Mouse (Mus musculus) midbrain, embryonic 13.5 days (tissue): ENCODE results near the gene Gm42715. TPM values are rescaled to one million over a fixed set of nuclear protein-coding genes. Genes with fewer than 3 reads are reported as not detected.

Source experiments
- ATAC-seq: fragments of 200-750 bp; cut with Nextera tagmentation; 2 replicates; pipeline ENCODE4 v1.8.0; 2017; ENCODE audit warnings: mild to moderate bottlenecking, moderate TSS enrichment, moderate library complexity
- H3K27ac ChIP-seq: fragments of 300-500 bp; sonication (generic); 2 replicates; pipeline ENCODE4 v1.5.1; 2015; ENCODE audit warnings: inconsistent platforms, mild to moderate bottlenecking, moderate library complexity
- H3K27me3 ChIP-seq: fragments of 300-500 bp; sonication (generic); 2 replicates; pipeline ENCODE4 v1.6.1; 2015; ENCODE audit warnings: mild to moderate bottlenecking, inconsistent platforms
- H3K36me3 ChIP-seq: fragments of 300-500 bp; sonication (generic); 2 replicates; pipeline ENCODE4 v1.6.1; 2015; ENCODE audit warnings: mild to moderate bottlenecking, inconsistent platforms
- H3K4me1 ChIP-seq: fragments of 300-500 bp; sonication (generic); replicated peaks from 2 replicates; pipeline ENCODE4 v1.6.1; 2015; ENCODE audit warnings: inconsistent platforms
- H3K4me2 ChIP-seq: fragments of 300-500 bp; sonication (generic); replicated peaks from 2 replicates; pipeline ENCODE4 v1.6.1; 2015; ENCODE audit warnings: moderate library complexity, mild to moderate bottlenecking, inconsistent platforms
- H3K4me3 ChIP-seq: fragments of 300-500 bp; sonication (generic); replicated peaks from 2 replicates; pipeline ENCODE4 v1.5.1; 2015; ENCODE audit warnings: mild to moderate bottlenecking, inconsistent platforms
- H3K9ac ChIP-seq: fragments of 300-500 bp; sonication (generic); replicated peaks from 2 replicates; pipeline ENCODE4 v1.6.1; 2015; ENCODE audit warnings: mild to moderate bottlenecking, inconsistent platforms
- H3K9me3 ChIP-seq: fragments of 300-500 bp; sonication (generic); 2 replicates; pipeline ENCODE4 v1.6.1; 2016; ENCODE audit warnings: mild to moderate bottlenecking, inconsistent platforms
- WGBS: fragments of 180-500 bp; shearing (Covaris S2); methylation state at CpG from one replicate; pipeline ENCODE4 v1.1.7; 2015; 5-methylcytosine and 5-hydroxymethylcytosine counted together
- polyA plus RNA-seq: library from polyadenylated mRNA; unstranded; fragments of >200 nt; fragmentation: Nextera tagmentation; extraction: Ambion mirVana; gene quantifications from 2 replicates; pipeline ENCODE4 v1.2.1, GENCODE M21; 2015

Gene Gm42715
- polyA plus RNA-seq, 1 experiment from 2014 or later = 21.0 TPM

DNA sequence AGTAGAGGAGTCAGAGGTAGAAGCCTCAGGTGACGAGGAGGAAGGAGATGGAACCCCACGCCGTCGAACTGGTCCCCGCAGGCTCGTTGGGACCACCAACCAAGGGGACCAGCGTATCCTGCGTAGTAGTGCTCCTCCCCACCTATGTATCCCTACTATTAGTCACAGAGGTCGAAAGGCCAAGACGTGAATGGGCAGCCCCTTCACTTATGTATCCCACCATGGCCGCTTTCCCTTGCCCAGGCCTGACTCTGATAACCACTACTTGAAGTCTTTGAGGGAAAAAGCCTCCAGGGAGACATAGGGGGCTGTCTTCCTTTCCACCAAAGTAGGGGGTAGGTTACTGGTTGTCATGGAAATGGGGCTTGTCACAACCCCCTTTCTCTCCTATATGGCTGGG lies 41.2 kb downstream of the Gm42715 start:
- no peak overlapping the region for H3K27ac ChIP-seq
- H3K4me3 ChIP-seq = no peak overlapping the region
- 94% methylated on average over 11 of the region's 11 CpGs for WGBS
- no peaks in the 10 kb centered on the region for H3K9me3 ChIP-seq
- H3K4me2 ChIP-seq = no peak overlapping the region
- no peak overlapping the region for H3K9ac ChIP-seq
- H3K36me3 ChIP-seq = peaks cover 75% of the 10 kb centered on the region
- no peaks in the 10 kb centered on the region for H3K4me1 ChIP-seq
- no peaks in the 10 kb centered on the region for H3K27me3 ChIP-seq
- ATAC-seq = no peak

DNA sequence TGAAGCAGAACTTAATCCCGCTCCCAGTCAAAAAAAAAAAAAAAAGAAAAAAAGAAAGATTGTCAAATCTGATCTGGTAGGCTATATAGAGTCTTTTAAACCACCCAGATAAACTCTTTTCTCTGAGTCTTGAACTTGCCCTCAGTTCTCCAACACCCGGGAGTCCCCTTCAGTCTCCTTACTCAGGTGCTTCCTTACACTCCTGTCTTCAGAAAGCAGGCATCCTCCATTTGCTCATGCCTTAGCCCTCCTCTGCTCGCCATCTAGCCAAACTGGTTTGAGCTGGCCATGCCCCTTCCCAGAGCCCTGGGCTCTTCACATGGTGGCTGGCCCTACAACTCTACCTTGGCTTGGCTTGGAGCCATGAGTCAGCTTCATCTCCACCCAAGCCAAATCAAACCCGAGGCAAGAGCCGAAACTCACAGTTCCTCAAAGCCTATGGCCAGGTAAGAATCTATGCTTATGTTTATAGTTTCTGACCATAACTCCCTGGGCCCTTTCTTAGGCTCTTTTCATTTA lies 42.0 kb downstream of the Gm42715 start, which contains the start of gene Tmem265:
Gene Tmem265, plus strand, starts transcription at position 51 of the 519 bp plus-strand sequence.
- no peak for ATAC-seq
- 93% methylated on average over 5 of the region's 5 CpGs for WGBS
- Histone ChIP-seq H3K36me3 (peaks cover 74% of the 10 kb centered on the region), H3K27ac (no peak within 1 kb of the TSS), H3K4me1 (no peaks in the 10 kb centered on the region), H3K9ac (no peak within 1 kb of the TSS), H3K4me3 (no peak within 1 kb of the TSS), H3K9me3 (no peaks in the 10 kb centered on the region), H3K4me2 (no peak within 1 kb of the TSS), H3K27me3 (no peaks in the 10 kb centered on the region)

DNA sequence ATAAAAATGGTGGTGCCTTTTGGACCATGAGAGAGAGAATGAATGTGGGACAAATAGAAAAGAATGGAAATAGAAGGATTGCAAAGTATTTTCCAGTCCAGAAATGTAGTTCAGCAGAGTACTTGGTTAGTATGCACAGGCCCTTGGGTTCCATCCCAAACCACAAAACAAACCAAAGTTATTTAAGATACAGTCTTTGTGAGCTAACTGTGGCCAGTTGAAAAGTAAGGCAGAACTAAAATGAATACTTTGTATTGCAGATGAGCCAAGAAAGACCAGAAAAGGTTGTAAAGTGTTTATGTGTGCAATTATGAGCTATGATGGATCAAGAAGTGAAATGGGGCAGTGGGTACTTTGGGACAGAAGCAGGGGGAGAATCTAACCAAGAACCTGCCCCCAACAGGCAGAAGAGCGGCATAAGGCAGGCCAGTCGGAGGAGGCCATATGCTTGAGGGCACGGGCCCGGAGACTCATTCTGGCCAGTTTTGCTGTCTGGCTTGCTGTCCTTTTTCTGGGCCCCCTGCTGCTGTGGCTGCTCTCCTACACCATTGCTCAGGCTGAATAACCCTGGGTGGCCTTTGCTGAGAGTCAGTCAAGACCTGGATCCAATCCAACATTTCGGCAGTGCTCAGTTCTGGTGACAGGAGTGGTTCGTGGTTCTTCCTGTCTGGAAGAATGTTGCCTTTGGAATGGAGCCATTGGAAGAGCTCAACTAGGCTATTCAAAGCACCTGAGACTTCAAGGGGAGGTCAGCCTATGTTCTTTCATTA lies 45.2 kb downstream of the Gm42715 start:
- 88% methylated on average over 6 of the region's 6 CpGs for WGBS
- H3K9me3 ChIP-seq = no peaks in the 10 kb centered on the region
- no peak for ATAC-seq
- H3K27me3 ChIP-seq = no peaks in the 10 kb centered on the region
- H3K4me1 ChIP-seq = no peaks in the 10 kb centered on the region
- no peak overlapping the region for H3K4me3 ChIP-seq
- H3K36me3 ChIP-seq = peaks cover 59% of the 10 kb centered on the region
- H3K9ac ChIP-seq = no peak overlapping the region
- no peak overlapping the region for H3K27ac ChIP-seq
- H3K4me2 ChIP-seq = no peak overlapping the region

DNA sequence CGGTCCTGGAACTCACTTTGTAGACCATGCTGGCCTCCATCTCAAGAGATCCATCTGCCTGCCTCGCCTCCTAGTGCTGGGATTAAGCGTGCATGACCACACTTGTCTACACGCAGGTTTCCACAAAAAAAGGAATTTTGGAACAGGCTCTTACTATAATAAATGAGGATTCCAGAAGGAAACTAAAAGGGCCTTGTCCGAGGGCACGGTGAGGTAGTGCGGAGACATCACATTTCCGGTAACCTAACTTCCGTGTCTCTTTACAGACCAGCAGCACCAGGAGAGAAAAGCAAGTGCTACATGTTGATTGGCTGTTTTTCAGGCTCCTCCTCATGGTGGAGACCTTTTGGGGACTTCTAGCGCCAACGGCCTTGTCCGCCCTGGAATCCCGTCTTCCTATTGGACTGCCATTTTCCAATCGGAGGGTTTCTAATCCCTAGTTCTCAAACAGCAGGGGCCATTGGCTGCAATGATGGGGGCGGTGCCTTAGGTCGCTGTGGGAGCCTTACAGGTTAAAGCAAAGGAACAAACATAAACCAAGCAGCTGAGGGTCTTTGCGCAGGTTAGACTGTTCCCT lies 53.6 kb downstream of the Gm42715 start, which contains the start of gene Phkg2:
Gene Phkg2, plus strand, starts transcription at position 446 of the 577 bp plus-strand sequence.
- under 1% methylated on average over 17 of the region's 17 CpGs for WGBS

DNA sequence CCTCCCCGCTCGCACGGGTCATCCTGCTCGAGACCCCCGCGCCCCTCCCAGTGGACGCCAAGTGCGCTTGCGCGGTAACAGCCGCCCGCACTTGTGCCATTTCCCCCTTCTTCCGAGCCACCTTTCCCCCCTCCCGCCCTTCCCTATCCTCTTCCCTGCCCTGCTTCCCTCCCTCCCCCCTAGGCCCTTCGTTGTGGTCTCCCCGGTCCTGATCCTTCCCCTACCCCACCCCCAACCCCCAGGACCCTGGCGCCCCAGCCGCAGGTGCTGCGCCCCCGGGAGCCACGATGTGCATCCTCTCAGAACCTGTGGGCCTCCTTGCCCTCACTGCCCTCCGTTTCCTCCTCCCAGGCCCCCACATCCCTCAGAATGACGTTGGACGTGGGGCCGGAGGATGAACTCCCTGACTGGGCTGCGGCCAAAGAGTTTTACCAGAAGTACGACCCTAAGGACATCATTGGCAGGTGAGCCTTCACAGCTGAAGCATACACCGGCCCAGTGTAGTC lies 54.2 kb downstream of the Gm42715 start:
- Histone ChIP-seq H3K36me3 (peaks cover 20% of the 10 kb centered on the region), H3K4me1 (peaks cover 29% of the 10 kb centered on the region), H3K27me3 (no peaks in the 10 kb centered on the region), H3K4me3 (peak overlapping the region; percentile 89), H3K9ac (peak overlapping the region; percentile 88), H3K4me2 (peak overlapping the region; percentile 96), H3K9me3 (no peaks in the 10 kb centered on the region), H3K27ac (peak overlapping the region; percentile 80)
- ATAC-seq = peak; percentile 80
- under 1% methylated on average over 26 of the region's 28 CpGs for WGBS

More for the DNA sequence above, 53.6 kb downstream of the Gm42715 start, which contains the start of gene Phkg2:
- H3K36me3 ChIP-seq = peaks cover 15% of the 10 kb centered on the region
- peak within 1 kb of the TSS; percentile 96 for H3K4me2 ChIP-seq
- no peaks in the 10 kb centered on the region for H3K27me3 ChIP-seq
- H3K27ac ChIP-seq = peak within 1 kb of the TSS; percentile 80
- no peaks in the 10 kb centered on the region for H3K9me3 ChIP-seq
- peaks cover 29% of the 10 kb centered on the region for H3K4me1 ChIP-seq
- ATAC-seq = peak; percentile 99
- H3K4me3 ChIP-seq = peak within 1 kb of the TSS; percentile 89
- H3K9ac ChIP-seq = peak within 1 kb of the TSS; percentile 88

DNA sequence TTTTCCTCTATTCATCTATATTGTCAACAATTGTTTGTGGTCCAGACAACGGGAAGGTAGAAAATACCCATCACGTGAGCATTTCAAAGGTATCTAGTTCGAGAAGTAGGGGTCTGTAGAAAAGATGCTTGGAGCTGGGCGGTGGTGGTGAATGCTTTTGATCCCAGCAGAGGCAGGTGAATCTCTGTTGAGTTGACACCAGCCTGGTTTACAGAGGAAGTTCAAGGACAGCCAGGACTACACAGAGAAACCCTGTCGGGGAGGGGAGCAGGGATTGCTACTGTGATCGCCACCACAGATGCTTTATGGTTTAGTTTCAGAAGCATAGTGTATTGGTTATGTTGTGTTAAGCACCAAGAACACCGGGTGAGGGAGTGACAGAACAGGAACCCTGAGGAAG lies 54.7 kb downstream of the Gm42715 start:
- peak overlapping the region; percentile 89 for H3K4me3 ChIP-seq
- no peaks in the 10 kb centered on the region for H3K27me3 ChIP-seq
- no peaks in the 10 kb centered on the region for H3K9me3 ChIP-seq
- H3K36me3 ChIP-seq = peaks cover 19% of the 10 kb centered on the region
- H3K4me2 ChIP-seq = peak overlapping the region; percentile 96
- no peak for ATAC-seq
- peak overlapping the region; percentile 88 for H3K9ac ChIP-seq
- H3K27ac ChIP-seq = peak overlapping the region; percentile 80
- H3K4me1 ChIP-seq = peaks cover 29% of the 10 kb centered on the region
- 20% methylated on average over 7 of the region's 7 CpGs for WGBS

DNA sequence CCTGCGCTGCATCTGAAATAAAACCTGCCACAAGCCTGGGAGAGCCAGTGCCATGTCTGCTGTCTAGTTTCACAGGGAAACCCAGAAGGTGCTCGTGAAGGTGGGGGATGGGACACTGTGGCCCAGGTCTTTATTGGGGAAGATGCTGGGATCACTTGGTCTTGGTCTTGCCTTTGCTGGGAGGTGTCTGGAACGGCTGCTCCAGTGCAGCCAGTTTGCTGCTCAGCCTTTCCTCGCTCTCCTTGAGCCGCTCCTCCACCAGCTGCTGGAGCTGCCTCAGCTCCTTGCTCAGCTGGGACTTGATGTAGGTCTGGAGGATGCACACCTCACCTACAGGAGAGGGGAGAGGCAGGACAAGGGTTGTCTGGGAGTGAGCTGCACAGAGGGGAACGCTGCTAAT lies 63.9 kb downstream of the Gm42715 start:
- Histone ChIP-seq H3K4me1 (peaks cover 10% of the 10 kb centered on the region), H3K36me3 (peaks cover 55% of the 10 kb centered on the region), H3K4me2 (no peak overlapping the region), H3K27me3 (no peaks in the 10 kb centered on the region), H3K27ac (no peak overlapping the region), H3K4me3 (no peak overlapping the region), H3K9me3 (no peaks in the 10 kb centered on the region), H3K9ac (no peak overlapping the region)
- ATAC-seq = no peak
- 95% methylated on average over 6 of the region's 6 CpGs for WGBS

DNA sequence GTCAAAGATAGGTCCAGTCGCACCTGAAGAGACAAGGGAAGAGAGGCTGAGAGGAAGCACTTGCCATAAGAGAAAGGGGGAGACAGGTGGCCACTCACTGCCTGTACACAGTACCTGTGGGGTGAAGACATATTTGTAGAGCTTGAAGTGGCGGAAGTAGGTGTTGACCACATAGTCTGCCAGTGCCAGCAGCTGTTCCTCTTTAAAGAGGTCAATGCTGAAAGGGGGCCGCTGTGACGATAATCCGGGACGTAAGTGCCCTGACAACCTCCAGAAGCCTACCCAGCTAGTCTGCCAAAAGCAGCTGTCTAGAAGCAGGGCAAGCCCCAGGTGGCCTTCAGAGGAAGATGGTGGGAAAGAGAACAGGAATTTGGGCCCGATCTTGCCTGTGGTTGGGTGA lies 65.6 kb downstream of the Gm42715 start:
- no peaks in the 10 kb centered on the region for H3K9me3 ChIP-seq
- ATAC-seq = no peak
- H3K36me3 ChIP-seq = peaks cover 47% of the 10 kb centered on the region
- no peak overlapping the region for H3K4me3 ChIP-seq
- H3K27me3 ChIP-seq = no peaks in the 10 kb centered on the region
- H3K27ac ChIP-seq = no peak overlapping the region
- peaks cover 20% of the 10 kb centered on the region for H3K4me1 ChIP-seq
- no peak overlapping the region for H3K4me2 ChIP-seq
- 92% methylated on average over 7 of the region's 7 CpGs for WGBS
- no peak overlapping the region for H3K9ac ChIP-seq

DNA sequence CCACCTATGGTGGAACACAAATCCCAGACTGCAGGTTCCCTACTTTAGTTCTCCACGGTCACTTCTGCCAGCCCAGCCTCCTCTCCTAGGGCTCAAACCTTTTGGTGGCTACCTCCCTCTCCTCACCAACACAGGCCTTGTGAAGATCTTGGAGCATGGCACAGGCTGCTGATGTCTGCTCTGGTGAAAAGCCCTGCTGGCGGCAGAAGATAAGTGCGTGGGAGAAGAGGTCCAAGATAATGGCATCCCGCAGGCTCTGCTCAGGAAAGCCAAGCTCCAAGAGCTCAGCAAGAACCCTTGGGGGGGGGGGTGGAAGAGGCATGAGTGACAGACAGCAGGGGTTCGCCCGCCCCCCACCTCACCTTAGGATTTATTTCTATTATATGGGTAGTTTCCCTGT lies 66.8 kb downstream of the Gm42715 start:
- Histone ChIP-seq H3K27ac (no peak overlapping the region), H3K4me1 (peaks cover 20% of the 10 kb centered on the region), H3K4me3 (no peak overlapping the region), H3K9ac (no peak overlapping the region), H3K27me3 (no peaks in the 10 kb centered on the region), H3K36me3 (peaks cover 53% of the 10 kb centered on the region), H3K9me3 (no peaks in the 10 kb centered on the region), H3K4me2 (no peak overlapping the region)
- 91% methylated on average over 6 of the region's 6 CpGs for WGBS
- ATAC-seq = no peak

DNA sequence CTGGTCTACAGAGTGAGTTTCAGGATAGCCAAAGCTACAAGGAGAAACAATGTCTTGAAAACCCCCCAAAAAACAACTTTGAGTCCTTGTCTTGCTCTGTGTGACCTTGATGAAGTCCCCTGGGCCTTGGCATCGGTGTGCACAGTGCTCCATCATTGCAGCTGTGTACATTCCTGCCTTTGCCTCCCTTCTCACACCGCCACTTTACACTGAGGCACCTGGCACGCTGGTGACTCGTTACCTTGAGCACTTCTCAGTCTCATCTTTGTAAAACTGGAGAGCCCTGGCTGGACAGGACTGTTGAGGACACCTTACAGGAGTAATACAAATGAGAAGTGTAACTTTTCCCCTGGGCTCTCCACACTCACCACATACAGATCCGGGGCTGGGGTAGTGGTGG lies 67.8 kb downstream of the Gm42715 start:
- H3K9me3 ChIP-seq = no peaks in the 10 kb centered on the region
- H3K27ac ChIP-seq = no peak overlapping the region
- peak overlapping the region; percentile 94 for H3K4me3 ChIP-seq
- H3K9ac ChIP-seq = 0 out of 2 replicates have a peak overlapping the region, but pooled peaks have one; percentile 58
- H3K4me1 ChIP-seq = peaks cover 20% of the 10 kb centered on the region
- peaks cover 58% of the 10 kb centered on the region for H3K36me3 ChIP-seq
- no peak for ATAC-seq
- 74% methylated on average over 5 of the region's 5 CpGs for WGBS
- H3K27me3 ChIP-seq = no peaks in the 10 kb centered on the region
- peak overlapping the region; percentile 91 for H3K4me2 ChIP-seq

DNA sequence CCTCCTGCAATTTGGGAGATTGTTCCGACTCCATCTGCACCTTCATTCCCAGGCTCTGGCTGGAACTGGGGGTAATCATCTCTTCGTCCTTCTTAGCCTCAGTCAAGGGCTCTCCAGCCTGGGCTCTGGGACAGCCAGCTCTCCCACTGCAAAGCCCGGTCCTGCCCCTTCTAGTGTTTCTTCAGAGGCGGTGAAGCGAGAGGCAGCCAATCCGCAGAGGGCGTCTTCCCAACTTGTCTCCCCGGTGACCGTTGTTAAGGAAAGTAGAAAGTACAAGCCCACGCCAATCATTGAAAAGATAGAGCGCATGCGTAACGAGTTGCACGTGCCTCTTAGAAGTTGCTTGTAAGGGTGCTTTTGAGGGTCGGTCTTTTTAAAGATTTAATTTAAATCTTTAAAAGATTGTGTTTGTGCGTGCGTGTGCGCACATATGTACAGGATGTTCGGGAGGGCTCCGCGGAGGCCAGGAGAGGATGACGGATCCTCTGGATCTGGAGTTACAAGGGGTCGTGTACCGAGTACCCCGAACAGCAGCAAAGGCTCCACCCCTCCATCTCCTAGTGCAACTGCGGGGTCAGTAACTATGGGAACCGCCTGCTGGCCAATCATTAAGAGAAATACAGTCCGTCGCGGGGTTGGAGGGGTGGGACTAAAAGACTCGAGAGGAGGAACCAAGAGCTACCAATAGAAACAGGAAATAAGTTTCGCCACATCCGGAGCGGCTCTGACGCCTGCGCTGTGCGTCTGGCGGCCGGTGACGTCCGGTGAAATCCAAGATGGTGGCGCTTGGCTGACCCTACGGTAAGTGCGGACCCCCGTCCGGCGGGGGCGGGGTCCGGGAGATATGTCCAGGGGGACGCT lies 68.9 kb downstream of the Gm42715 start, which contains the start of the genes Ccdc189 and Rnf40:
Gene Ccdc189, minus strand, starts transcription at position 585 of the 861 bp plus-strand sequence.
Gene Rnf40, plus strand, starts transcription at position 757 of the 861 bp plus-strand sequence.
- peaks cover 20% of the 10 kb centered on the region for H3K4me1 ChIP-seq
- peak within 1 kb of the TSS; percentile 78 for H3K27ac ChIP-seq
- H3K36me3 ChIP-seq = peaks cover 58% of the 10 kb centered on the region
- no peaks in the 10 kb centered on the region for H3K27me3 ChIP-seq
- H3K9me3 ChIP-seq = no peaks in the 10 kb centered on the region
- peak within 1 kb of the TSS; percentile 91 for H3K4me2 ChIP-seq
- peak; percentile 98 for ATAC-seq
- peak within 1 kb of the TSS; percentile 94 for H3K4me3 ChIP-seq
- under 1% methylated on average over 50 of the region's 50 CpGs for WGBS
- H3K9ac ChIP-seq = peak within 1 kb of the TSS; percentile 90
